Mouse (Mus musculus) colon, adult 2 months (tissue): ENCODE results near the gene Chchd10. TPM values are rescaled to one million over a fixed set of nuclear protein-coding genes. Genes with fewer than 3 reads are reported as not detected.

Source experiments
- polyA plus RNA-seq: library from polyadenylated mRNA; depleted of rRNA; stranded (reverse); fragments of >200 nt; gene quantifications from 2 replicates; pipeline ENCODE4 v1.2.3, GENCODE M21; 2012; rRNA removed

Chchd10 gene
- polyA plus RNA-seq = 907 and 1,047 TPM in 2 replicates

GRCm38 (mm10) chr10:75932891-75933290 is at the start of gene Chchd10:
Chchd10 (plus strand) TSS chr10:75933130.

GRCm38 (mm10) chr10:75893089-75893750 is 39.7 kb upstream of the Chchd10 start, which contains the start of gene Derl3:
Derl3 (plus strand) TSS chr10:75893413.

GRCm38 (mm10) chr10:75921026-75921725 is 11.8 kb upstream of the Chchd10 start, which contains the start of gene Smarcb1:
Smarcb1 (minus strand) TSS chr10:75921617.

GRCm38 (mm10) chr10:75935680-75936541 is 3.0 kb downstream of the Chchd10 start, which contains the start of gene Mmp11:
Mmp11 (minus strand) TSS chr10:75936496.

GRCm38 (mm10) chr10:75940520-75940919 is 7.6 kb downstream of the Chchd10 start, which contains the start of gene Gm867:
Gm867 (minus strand) TSS chr10:75940672.

GRCm38 (mm10) chr10:75942736-75943477 is 10.0 kb downstream of the Chchd10 start, which contains the start of gene Vpreb3:
Vpreb3 (plus strand) TSS chr10:75943057.

GRCm38 (mm10) chr10:75954381-75954811 is 21.5 kb downstream of the Chchd10 start, which contains the start of gene Gm5134:
Gm5134 (plus strand) TSS chr10:75954514.

Other genes with a start within 250 kb of the Chchd10 start
- gene Cabin1, start 168.8 kb upstream of the Chchd10 start, polyA plus RNA-seq = 35.2 and 40.9 TPM in 2 replicates
- 91.9 and 107 TPM in 2 replicates for gene Ddt, start 159.7 kb upstream of the Chchd10 start, polyA plus RNA-seq
- 0.49 TPM in 1 of 2 replicates, not detected in the other for gene Gm20441, start 152.2 kb upstream of the Chchd10 start, polyA plus RNA-seq
- 79.4 and 82.9 TPM in 2 replicates for gene Gstt3, start 151.7 kb upstream of the Chchd10 start, polyA plus RNA-seq
- gene Gstt1, start 134.5 kb upstream of the Chchd10 start, polyA plus RNA-seq = 91.1 and 94.9 TPM in 2 replicates
- gene Gstt4, start 110.6 kb upstream of the Chchd10 start, polyA plus RNA-seq = 0.13 TPM in 1 of 2 replicates, not detected in the other
- gene Gstt2, start 95.7 kb upstream of the Chchd10 start, polyA plus RNA-seq = 202 and 342 TPM in 2 replicates
- gene Mif, start 72.9 kb upstream of the Chchd10 start, polyA plus RNA-seq = 757 and 966 TPM in 2 replicates
- 42.2 and 68.7 TPM in 2 replicates for gene Derl3, start 39.7 kb upstream of the Chchd10 start, polyA plus RNA-seq
- gene Smarcb1, start 11.5 kb upstream of the Chchd10 start, polyA plus RNA-seq = 37.4 and 43.5 TPM in 2 replicates
- gene Mmp11, start 3.4 kb downstream of the Chchd10 start, polyA plus RNA-seq = 18.7 and 22.4 TPM in 2 replicates
- gene Gm867, start 7.5 kb downstream of the Chchd10 start, polyA plus RNA-seq = not detected in 2 replicates
- gene Vpreb3, start 9.9 kb downstream of the Chchd10 start, polyA plus RNA-seq = 8.1 and 9.0 TPM in 2 replicates
- 0.12 and 0.13 TPM in 2 replicates for gene Gm5134, start 21.4 kb downstream of the Chchd10 start, polyA plus RNA-seq
- 5.3 and 5.5 TPM in 2 replicates for gene Zfp280b, start 99.5 kb downstream of the Chchd10 start, polyA plus RNA-seq
- gene Slc5a4b, start 177.8 kb downstream of the Chchd10 start, polyA plus RNA-seq = not detected in 2 replicates
- gene Slc5a4a, start 214.3 kb downstream of the Chchd10 start, polyA plus RNA-seq = not detected in 2 replicates